Mouse (Mus musculus): ENCODE measurements at regions not wholly inside any gene's neighbourhood (a gene's known extent, or its start where the extent isn't known, plus 50 kb on each side); places are given as distances from the start of the nearest gene placed in this dataset.

- Histone ChIP-seq H3K4me1 (ENCODE audit: control insufficient read depth in 1 of 2, insufficient read depth in 2 of 2, low read length in 2 of 2) (peaks cover 0 to 5% of the 10 kb centered on the region in 2 experiments; a peak in 1 of 4 replicates), H3K36me3 (ENCODE audit: control insufficient read depth in 1 of 2, insufficient read depth in 2 of 2, low read length in 2 of 2) (no peaks in the 10 kb centered on the region)
Measured at GRCm38 (mm10) chr15:97471986-97472779, 225.1 kb upstream of the Amigo2 start.

GRCm38 (mm10) chr15:97471476-97471875 lies 224.4 kb upstream of the Amigo2 start:
- H3K27ac ChIP-seq (ENCODE audit: control insufficient read depth, low read depth, low read length) = no peak overlapping the region
- no peaks in the 10 kb centered on the region for H3K27me3 ChIP-seq (ENCODE audit: control insufficient read depth in 1 of 2, insufficient read depth in 2 of 2, low read length in 2 of 2)
- H3K9me3 ChIP-seq (replicated peaks; ENCODE audit: insufficient read depth, low read length) = no peaks in the 10 kb centered on the region
- H3K79me2 ChIP-seq (ENCODE audit: control insufficient read depth, insufficient read depth, low read length, poor library complexity) = no peaks in the 10 kb centered on the region
- H3K9ac ChIP-seq (ENCODE audit: control insufficient read depth, low read depth, low read length, poor library complexity, severe bottlenecking) = no peak overlapping the region
- H3K4me1 ChIP-seq (ENCODE audit: control insufficient read depth in 1 of 2, insufficient read depth in 2 of 2, low read length in 2 of 2) = peaks cover 0 to 5% of the 10 kb centered on the region in 2 experiments; a peak in 1 of 4 replicates
- TF ChIP-seq POLR2A (IDR thresholded peaks at IDR 0.05; ENCODE audit: control insufficient read depth in 1 of 2, insufficient read depth in 1 of 2, low read depth in 1 of 2, low read length in 2 of 2, poor library complexity in 1 of 2) (no peak), USF2 (IDR thresholded peaks at IDR 0.05; ENCODE audit: borderline replicate concordance in 1 of 2, insufficient read depth in 1 of 2, low read depth in 1 of 2, low read length in 2 of 2) (no peak), MYC (IDR thresholded peaks at IDR 0.05; ENCODE audit: low read depth, low read length) (no peak), MXI1 (IDR thresholded peaks at IDR 0.05; ENCODE audit: low read depth, low read length) (no peak), RCOR1 (IDR thresholded peaks at IDR 0.05; ENCODE audit: low read depth, low read length) (no peak), ZKSCAN1 (IDR thresholded peaks at IDR 0.05; ENCODE audit: low read depth, low read length) (no peak), POLR2AphosphoS2 (IDR thresholded peaks at IDR 0.05; ENCODE audit: low read length) (no peak)
- no peak overlapping the region for H3K4me3 ChIP-seq (ENCODE audit: control insufficient read depth in 1 of 2, insufficient read depth in 1 of 2, low read depth in 2 of 2, low read length in 2 of 2)
- no peak for DNase-seq (ENCODE audit: low read depth, low spot score)
- no peaks in the 10 kb centered on the region for H3K36me3 ChIP-seq (ENCODE audit: control insufficient read depth in 1 of 2, insufficient read depth in 2 of 2, low read length in 2 of 2)

More at GRCm38 (mm10) chr15:97471986-97472779, 225.1 kb upstream of the Amigo2 start:
- no peak overlapping the region for H3K27ac ChIP-seq (ENCODE audit: control insufficient read depth, low read depth, low read length)
- H3K4me3 ChIP-seq (ENCODE audit: control insufficient read depth in 1 of 2, insufficient read depth in 1 of 2, low read depth in 2 of 2, low read length in 2 of 2) = no peak overlapping the region
- no peak for TF ChIP-seq TCF12 (IDR thresholded peaks at IDR 0.05; ENCODE audit: low read depth, low read length)
- no peak for TF ChIP-seq MYC (IDR thresholded peaks at IDR 0.05; ENCODE audit: low read depth, low read length)
- TF ChIP-seq ETS1 (IDR thresholded peaks at IDR 0.05; ENCODE audit: low read depth, low read length) = no peak
- TF ChIP-seq GABPA (IDR thresholded peaks at IDR 0.05; ENCODE audit: low read depth, low read length) = no peak
- no peak for TF ChIP-seq POLR2AphosphoS2 (IDR thresholded peaks at IDR 0.05; ENCODE audit: low read length)
- no peak for TF ChIP-seq BHLHE40 (IDR thresholded peaks at IDR 0.05; ENCODE audit: borderline replicate concordance, low read depth, low read length)
- H3K9ac ChIP-seq (ENCODE audit: control insufficient read depth, low read depth, low read length, poor library complexity, severe bottlenecking) = no peak overlapping the region
- H3K9me3 ChIP-seq (replicated peaks; ENCODE audit: insufficient read depth, low read length) = no peaks in the 10 kb centered on the region
- DNase-seq (ENCODE audit: low read depth, low spot score) = no peak
- H3K79me2 ChIP-seq (ENCODE audit: control insufficient read depth, insufficient read depth, low read length, poor library complexity) = no peaks in the 10 kb centered on the region
- no peaks in the 10 kb centered on the region for H3K27me3 ChIP-seq (ENCODE audit: control insufficient read depth in 1 of 2, insufficient read depth in 2 of 2, low read length in 2 of 2)

GRCm38 (mm10) chr15:97469684-97470344 lies 222.7 kb upstream of the Amigo2 start:
- Histone ChIP-seq H3K27ac (ENCODE audit: control insufficient read depth, low read depth, low read length) (no peak overlapping the region), H3K4me1 (ENCODE audit: control insufficient read depth in 1 of 2, insufficient read depth in 2 of 2, low read length in 2 of 2) (peaks cover 0 to 5% of the 10 kb centered on the region in 2 experiments; a peak in 1 of 4 replicates)

More at GRCm38 (mm10) chr15:97469684-97470344, 222.7 kb upstream of the Amigo2 start:
- Histone ChIP-seq H3K36me3 (ENCODE audit: control insufficient read depth in 1 of 2, insufficient read depth in 2 of 2, low read length in 2 of 2) (no peaks in the 10 kb centered on the region), H3K27me3 (ENCODE audit: control insufficient read depth in 1 of 2, insufficient read depth in 2 of 2, low read length in 2 of 2) (no peaks in the 10 kb centered on the region), H3K4me3 (ENCODE audit: control insufficient read depth in 1 of 2, insufficient read depth in 1 of 2, low read depth in 2 of 2, low read length in 2 of 2) (no peak overlapping the region), H3K79me2 (ENCODE audit: control insufficient read depth, insufficient read depth, low read length, poor library complexity) (no peaks in the 10 kb centered on the region), H3K9me3 (replicated peaks; ENCODE audit: insufficient read depth, low read length) (no peaks in the 10 kb centered on the region), H3K9ac (ENCODE audit: control insufficient read depth, low read depth, low read length, poor library complexity, severe bottlenecking) (no peak overlapping the region)
- no peak for TF ChIP-seq GATA1 (IDR thresholded peaks at IDR 0.05; ENCODE audit: low read depth, low read length)
- no peak for TF ChIP-seq RAD21 (IDR thresholded peaks at IDR 0.05; ENCODE audit: low read depth, low read length)
- no peak for DNase-seq (ENCODE audit: low read depth, low spot score)

All from MEL (cell line).